Mouse (Mus musculus): ENCODE results near the gene Alg10b. TPM values are rescaled to one million over a fixed set of nuclear protein-coding genes. Genes with fewer than 3 reads are reported as not detected.
A peak's percentile ranks its signal among the peaks of the same experiment; 100 is the strongest.
"Not testable (repeated sequence)": the region's sequence is repeated elsewhere in the genome, so short reads cannot be mapped to it uniquely, and the experiment has no call there.

Alg10b gene
- 29.2 and 30.0 TPM in 2 replicates for polyA plus RNA-seq (2015; fragmentation: Nextera tagmentation; extraction: Ambion mirVana)

DNA sequence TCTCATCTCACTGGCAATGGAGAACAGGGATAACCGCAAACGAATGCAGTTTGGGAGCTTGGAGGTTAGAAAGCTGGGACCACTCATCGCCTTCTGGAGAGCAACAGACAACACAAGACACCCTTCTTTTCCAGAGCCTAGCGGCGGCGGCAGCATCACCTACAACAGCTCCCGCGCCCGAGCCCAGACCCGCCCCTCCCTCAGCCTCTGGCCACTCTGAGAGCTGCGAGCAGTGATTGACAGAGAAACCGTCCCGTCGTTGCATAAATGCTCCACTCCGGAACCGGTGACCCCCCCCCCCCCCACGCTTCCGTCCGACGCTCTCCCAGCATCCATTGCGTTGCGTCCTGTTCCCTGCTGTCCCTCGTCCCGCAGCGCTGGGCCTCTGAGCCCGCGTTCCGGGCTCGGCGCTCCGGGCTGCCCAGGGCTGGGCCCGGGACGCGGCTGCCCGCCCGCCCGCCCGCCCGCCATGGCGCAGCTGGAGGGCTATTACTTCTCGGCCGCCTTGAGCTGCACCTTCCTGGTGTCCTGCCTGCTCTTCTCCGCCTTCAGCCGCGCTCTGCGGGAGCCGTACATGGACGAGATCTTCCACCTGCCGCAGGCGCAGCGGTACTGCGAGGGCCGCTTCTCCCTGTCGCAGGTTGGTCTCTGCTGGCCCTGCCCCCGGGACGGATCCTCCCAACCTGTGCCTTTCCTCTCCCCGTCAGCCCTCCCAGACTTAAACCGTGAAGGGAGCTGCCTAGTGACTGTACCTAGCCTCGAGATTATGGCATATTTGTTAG, at the start of gene Alg10b:
Gene Alg10b, plus strand, starts transcription at position 343 of the 782 bp plus-strand sequence.
- peaks cover 9% of the 10 kb centered on the region for H3K36me3 ChIP-seq
- no peaks in the 10 kb centered on the region for H3K27me3 ChIP-seq (replicated peaks)
- H3K27ac ChIP-seq = peak within 1 kb of the TSS; percentile 89
- H3K9ac ChIP-seq = peak within 1 kb of the TSS; percentile 95
- H3K4me3 ChIP-seq (replicated peaks) = peak within 1 kb of the TSS; percentile 76
- no peaks in the 10 kb centered on the region for H3K9me3 ChIP-seq
- WGBS = under 1% methylated on average over 53 of the region's 59 CpGs
- no peaks in the 10 kb centered on the region for H3K4me1 ChIP-seq (replicated peaks)
- peak; percentile 100 for ATAC-seq
- H3K4me2 ChIP-seq (replicated peaks) = peak within 1 kb of the TSS; percentile 68

DNA sequence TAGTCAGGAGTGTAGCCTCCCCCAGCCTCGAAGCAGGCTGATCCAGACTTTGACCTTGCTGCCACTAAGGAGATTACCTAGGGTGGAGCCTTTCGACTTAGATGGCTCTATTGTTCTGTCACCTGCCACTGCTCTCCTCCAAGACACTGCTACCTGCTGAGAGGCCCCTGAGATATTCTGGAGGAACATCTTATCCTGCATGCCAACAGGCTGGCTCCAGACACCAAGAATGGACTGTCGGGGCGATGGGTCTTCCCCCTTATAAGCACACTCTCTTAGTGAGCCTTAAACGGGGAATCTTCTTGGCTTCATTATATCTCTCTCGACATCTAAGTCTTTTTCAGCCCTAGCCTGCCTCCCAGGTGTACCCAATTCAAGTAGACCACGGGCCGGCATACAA, 41.0 kb upstream of the Alg10b start:
- not testable (repeated sequence) for H3K4me1 ChIP-seq (replicated peaks); H3K4me2 ChIP-seq (replicated peaks); H3K36me3 ChIP-seq; H3K9ac ChIP-seq; H3K27ac ChIP-seq; H3K27me3 ChIP-seq (replicated peaks); H3K4me3 ChIP-seq (replicated peaks); H3K9me3 ChIP-seq
- ATAC-seq = peak; percentile 67
- 66% methylated on average over 8 of the region's 8 CpGs for whole genome bisulfite sequencing

DNA sequence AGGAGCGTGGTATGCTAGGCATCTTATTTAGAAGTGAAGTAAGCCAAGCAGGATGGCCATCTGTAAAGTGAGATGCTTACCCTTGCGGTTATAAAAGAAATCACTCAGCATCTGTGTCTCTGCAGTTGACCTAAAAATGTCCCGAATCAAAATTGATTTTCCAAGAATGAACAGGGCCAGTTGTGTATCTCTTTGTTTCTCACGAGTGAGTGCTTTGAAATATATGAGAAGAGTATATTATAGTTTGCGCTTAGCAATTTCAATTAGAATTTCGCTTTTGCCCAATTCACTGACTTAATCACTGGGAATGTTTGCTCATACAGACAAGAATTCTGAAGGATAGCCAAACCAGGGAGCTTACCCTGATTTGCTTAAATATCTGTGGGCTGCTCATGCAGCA, 40.6 kb upstream of the Alg10b start:
- Histone ChIP-seq H3K27ac (no peak overlapping the region), H3K36me3 (no peaks in the 10 kb centered on the region), H3K4me3 (replicated peaks) (no peak overlapping the region), H3K27me3 (replicated peaks) (no peaks in the 10 kb centered on the region), H3K9me3 (no peaks in the 10 kb centered on the region), H3K4me2 (replicated peaks) (no peak overlapping the region), H3K4me1 (replicated peaks) (no peaks in the 10 kb centered on the region), H3K9ac (no peak overlapping the region)
- 84% methylated on average over 6 of the region's 6 CpGs for WGBS
- no peak for ATAC-seq

DNA sequence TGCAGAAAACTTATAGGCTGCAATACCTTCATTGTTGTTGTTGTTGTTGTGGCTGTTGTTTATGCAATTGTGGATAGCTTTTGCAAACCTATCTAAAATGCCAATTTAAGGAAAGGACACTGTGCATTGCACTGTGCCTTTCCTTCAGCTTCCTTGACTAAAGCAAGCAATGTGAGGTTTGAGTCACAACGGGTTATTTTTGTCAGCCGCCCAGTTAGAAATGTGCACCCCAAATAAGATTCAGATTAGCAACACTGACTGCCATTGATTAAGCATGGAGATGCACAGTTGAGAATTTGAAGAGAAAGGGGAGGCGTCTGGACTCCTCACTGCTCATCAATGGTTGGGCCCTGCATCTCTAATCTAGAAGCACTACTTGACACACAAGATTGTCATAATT, 39.4 kb upstream of the Alg10b start:
- Histone ChIP-seq H3K9me3 (no peaks in the 10 kb centered on the region), H3K27ac (no peak overlapping the region), H3K9ac (no peak overlapping the region), H3K4me2 (replicated peaks) (no peak overlapping the region), H3K4me3 (replicated peaks) (no peak overlapping the region), H3K4me1 (replicated peaks) (no peaks in the 10 kb centered on the region), H3K27me3 (replicated peaks) (no peaks in the 10 kb centered on the region), H3K36me3 (no peaks in the 10 kb centered on the region)
- WGBS = 96% methylated on average over 3 of the region's 3 CpGs
- no peak for ATAC-seq

DNA sequence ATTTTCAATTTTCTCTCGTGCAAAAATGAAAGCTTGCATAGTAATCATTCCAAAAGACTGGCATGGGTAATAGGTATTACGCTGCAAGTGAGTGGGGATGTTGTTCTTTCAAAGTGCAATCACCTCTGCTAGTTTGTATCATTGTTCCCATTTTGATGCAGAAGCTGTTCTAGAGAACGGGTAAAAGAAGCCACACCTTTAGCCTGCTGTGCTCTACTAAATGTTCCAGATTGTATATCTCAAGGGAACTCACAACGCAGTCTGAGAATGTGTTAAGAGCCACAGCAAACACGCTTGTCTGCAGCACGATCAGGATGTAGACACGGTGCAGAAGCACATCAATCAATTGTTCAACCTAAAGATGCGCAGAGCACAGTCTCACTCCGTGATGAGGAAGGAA, 34.6 kb upstream of the Alg10b start:
- Histone ChIP-seq H3K9me3 (no peaks in the 10 kb centered on the region), H3K9ac (no peak overlapping the region), H3K27ac (no peak overlapping the region), H3K27me3 (replicated peaks) (no peaks in the 10 kb centered on the region), H3K36me3 (no peaks in the 10 kb centered on the region), H3K4me2 (replicated peaks) (no peak overlapping the region), H3K4me1 (replicated peaks) (no peaks in the 10 kb centered on the region), H3K4me3 (replicated peaks) (no peak overlapping the region)
- WGBS = 64% methylated on average over 9 of the region's 9 CpGs
- ATAC-seq = no peak

DNA sequence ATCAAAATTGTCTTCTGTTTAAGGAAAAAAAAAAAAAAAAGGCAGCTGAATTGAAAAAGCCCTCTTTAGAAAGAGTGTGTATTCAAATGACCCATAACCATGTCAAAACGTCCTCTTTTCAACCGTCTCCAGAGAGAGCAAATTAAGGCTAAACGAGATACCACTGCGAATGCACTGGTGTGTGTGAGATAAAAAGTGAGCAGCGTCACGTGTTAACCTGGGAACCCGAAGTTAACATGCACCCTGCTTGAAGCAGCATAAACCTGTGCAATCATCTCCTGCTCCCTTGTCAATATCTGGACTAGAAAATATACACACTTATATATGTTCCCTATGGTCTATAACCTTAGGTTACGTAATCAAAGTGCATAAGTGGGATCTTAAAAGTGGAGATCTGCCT, 10.2 kb upstream of the Alg10b start:
- Histone ChIP-seq H3K9ac (no peak overlapping the region), H3K4me3 (replicated peaks) (no peak overlapping the region), H3K36me3 (no peaks in the 10 kb centered on the region), H3K27me3 (replicated peaks) (no peaks in the 10 kb centered on the region), H3K27ac (no peak overlapping the region), H3K4me1 (replicated peaks) (no peaks in the 10 kb centered on the region), H3K4me2 (replicated peaks) (no peak overlapping the region), H3K9me3 (no peaks in the 10 kb centered on the region)
- WGBS = 82% methylated on average over 8 of the region's 8 CpGs
- no peak for ATAC-seq

DNA sequence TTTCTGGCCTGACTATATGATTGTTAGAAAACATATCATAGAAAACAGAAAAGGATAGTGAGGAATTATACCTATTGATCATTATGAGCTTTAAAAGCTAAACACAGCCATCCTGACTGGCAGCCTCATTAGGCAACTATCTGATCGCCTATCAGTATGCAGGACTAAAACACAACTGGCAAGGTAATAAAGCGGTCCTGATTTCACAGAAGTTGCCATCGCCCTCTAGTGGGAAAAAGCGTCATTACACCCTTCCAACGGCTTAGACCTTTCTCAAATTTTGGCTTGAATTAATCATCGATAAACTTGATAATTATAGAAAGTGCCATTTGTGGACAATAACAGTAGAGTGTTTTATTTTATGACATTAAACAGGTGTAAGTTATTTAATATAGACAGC, 9.2 kb upstream of the Alg10b start:
- ATAC-seq = peak; percentile 47; the same call in 1 of the 2 replicates
- Histone ChIP-seq H3K36me3 (no peaks in the 10 kb centered on the region), H3K4me2 (replicated peaks) (no peak overlapping the region), H3K9me3 (no peaks in the 10 kb centered on the region), H3K27ac (no peak overlapping the region), H3K4me1 (replicated peaks) (no peaks in the 10 kb centered on the region), H3K4me3 (replicated peaks) (no peak overlapping the region), H3K9ac (no peak overlapping the region), H3K27me3 (replicated peaks) (no peaks in the 10 kb centered on the region)
- 14% methylated on average over 6 of the region's 6 CpGs for WGBS

DNA sequence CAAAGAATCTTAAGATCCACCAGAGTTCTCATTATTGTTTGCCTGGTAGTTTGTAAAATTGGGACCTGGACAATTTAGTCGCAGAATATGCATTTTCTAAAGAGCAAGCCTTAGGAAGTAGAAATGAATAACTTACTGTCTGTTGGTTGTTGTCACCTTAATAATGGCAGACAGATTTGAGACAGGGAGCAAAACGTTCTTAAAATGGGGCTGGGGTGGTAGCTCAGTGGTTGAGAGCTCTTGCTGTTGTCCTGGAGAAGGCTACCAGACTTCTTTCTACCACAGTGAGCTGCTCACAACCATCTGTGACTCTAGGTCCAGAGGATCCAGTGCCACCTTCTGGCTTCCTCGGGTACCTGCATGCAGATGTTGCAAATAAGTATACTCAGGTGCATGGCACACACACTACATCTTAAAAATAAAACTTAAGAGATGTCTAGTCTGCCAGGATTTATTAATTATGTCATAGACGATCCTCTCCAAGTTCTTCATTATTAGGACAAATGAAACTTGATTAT, 1.0 kb downstream of the Alg10b start:
- H3K27me3 ChIP-seq (replicated peaks) = no peaks in the 10 kb centered on the region
- H3K9me3 ChIP-seq = no peaks in the 10 kb centered on the region
- no peaks in the 10 kb centered on the region for H3K4me1 ChIP-seq (replicated peaks)
- peaks cover 15% of the 10 kb centered on the region for H3K36me3 ChIP-seq
- H3K9ac ChIP-seq = no peak overlapping the region
- peak overlapping the region; percentile 68 for H3K4me2 ChIP-seq (replicated peaks)
- no peak overlapping the region for H3K27ac ChIP-seq
- WGBS = 56% methylated on average over 4 of the region's 4 CpGs
- ATAC-seq = no peak
- H3K4me3 ChIP-seq (replicated peaks) = peak overlapping the region; percentile 76

DNA sequence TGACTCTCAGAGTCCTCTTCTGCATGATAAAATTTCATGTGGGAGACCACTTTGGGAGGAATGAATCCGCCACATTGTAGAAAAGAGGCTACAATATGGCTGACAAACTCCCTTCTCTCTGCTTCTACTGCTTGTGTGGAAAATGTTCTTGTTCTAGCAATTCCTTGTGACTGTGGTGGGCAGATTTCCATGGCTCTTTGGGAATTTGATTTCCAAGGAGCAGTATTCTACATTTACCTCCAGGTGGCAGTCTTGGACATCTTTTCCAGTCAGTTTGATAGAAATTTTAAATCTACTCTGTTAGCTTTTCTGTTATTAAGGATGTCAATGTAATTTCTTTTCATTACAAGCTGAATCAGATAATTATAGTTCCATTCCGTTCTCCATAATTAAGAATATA, 13.5 kb downstream of the Alg10b start:
- Histone ChIP-seq H3K9ac (no peak overlapping the region), H3K27me3 (replicated peaks) (no peaks in the 10 kb centered on the region), H3K27ac (no peak overlapping the region), H3K9me3 (no peaks in the 10 kb centered on the region), H3K36me3 (no peaks in the 10 kb centered on the region), H3K4me3 (replicated peaks) (no peak overlapping the region), H3K4me1 (replicated peaks) (no peaks in the 10 kb centered on the region), H3K4me2 (replicated peaks) (no peak overlapping the region)
- 53% methylated on average over 2 of the region's 2 CpGs for WGBS
- no peak for ATAC-seq

DNA sequence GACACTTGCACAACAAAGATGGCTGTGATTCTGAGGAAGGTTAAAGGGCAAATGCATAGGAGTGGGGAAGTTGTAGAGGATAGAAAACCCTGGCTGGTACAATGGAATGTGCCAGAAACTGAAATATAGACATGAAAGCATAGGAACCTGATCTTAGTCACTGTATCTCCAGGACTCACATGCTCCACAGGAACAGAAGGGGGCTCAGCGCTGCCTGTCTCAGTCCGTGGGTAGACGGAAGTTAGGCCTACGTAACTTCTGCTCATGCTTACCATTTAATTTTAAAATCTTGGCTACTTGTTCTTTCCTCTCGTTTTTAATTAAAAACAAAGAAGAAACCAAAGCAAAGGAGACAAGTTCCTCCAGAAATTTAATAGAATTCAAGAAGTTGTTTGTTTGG, 20.0 kb downstream of the Alg10b start:
- Histone ChIP-seq H3K27ac (no peak overlapping the region), H3K4me3 (replicated peaks) (no peak overlapping the region), H3K9ac (no peak overlapping the region), H3K4me1 (replicated peaks) (no peaks in the 10 kb centered on the region), H3K4me2 (replicated peaks) (no peak overlapping the region), H3K36me3 (no peaks in the 10 kb centered on the region), H3K9me3 (no peaks in the 10 kb centered on the region), H3K27me3 (replicated peaks) (no peaks in the 10 kb centered on the region)
- 87% methylated on average over 5 of the region's 5 CpGs for WGBS
- ATAC-seq = no peak

DNA sequence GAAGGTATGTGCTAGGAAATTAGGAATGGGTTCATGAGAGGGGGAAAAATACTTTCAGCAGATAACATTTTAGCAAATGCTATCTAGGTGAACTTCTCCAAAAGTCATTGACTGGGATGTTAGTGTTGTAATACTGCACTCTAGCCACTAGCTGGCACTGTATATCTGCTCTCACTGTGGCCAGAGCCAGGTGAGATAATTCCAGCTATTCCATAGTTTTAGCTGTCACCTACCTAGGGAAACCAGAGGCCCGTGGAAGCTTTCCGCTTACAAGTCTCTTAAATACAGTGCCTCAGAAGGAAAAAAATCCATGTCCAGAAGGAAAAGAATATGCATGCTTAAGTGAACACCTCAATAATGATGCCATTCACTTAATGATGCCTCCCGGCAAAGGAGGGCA, 25.6 kb downstream of the Alg10b start:
- no peaks in the 10 kb centered on the region for H3K9me3 ChIP-seq
- no peaks in the 10 kb centered on the region for H3K36me3 ChIP-seq
- no peak overlapping the region for H3K4me3 ChIP-seq (replicated peaks)
- 48% methylated on average over 3 of the region's 3 CpGs for WGBS
- H3K27ac ChIP-seq = no peak overlapping the region
- H3K4me1 ChIP-seq (replicated peaks) = no peaks in the 10 kb centered on the region
- no peak; the same call in 1 of the 2 replicates for ATAC-seq
- H3K4me2 ChIP-seq (replicated peaks) = no peak overlapping the region
- H3K9ac ChIP-seq = no peak overlapping the region
- no peaks in the 10 kb centered on the region for H3K27me3 ChIP-seq (replicated peaks)

DNA sequence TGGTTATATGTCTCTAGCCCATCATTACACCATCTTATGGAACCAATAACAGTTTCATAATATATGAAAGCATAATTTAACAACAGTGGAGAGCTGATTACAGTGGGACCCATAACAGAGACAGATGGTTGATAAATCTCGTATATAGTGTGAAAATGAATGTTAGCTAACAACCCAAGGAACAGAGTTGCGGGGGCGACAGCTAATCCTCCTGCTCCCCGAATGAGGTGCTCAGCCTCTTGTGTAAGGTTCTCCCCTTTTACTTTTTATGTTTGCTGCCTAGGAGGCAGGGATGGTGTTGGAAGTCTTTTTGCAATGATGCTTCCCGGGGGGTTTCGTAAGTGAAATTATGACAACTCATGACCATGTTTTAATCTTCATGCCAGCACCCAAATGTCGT, 58.8 kb downstream of the Alg10b start:
- Histone ChIP-seq H3K9ac (no peak overlapping the region), H3K9me3 (no peaks in the 10 kb centered on the region), H3K4me2 (replicated peaks) (no peak overlapping the region), H3K4me1 (replicated peaks) (no peaks in the 10 kb centered on the region), H3K27me3 (replicated peaks) (no peaks in the 10 kb centered on the region), H3K36me3 (no peaks in the 10 kb centered on the region), H3K4me3 (replicated peaks) (no peak overlapping the region), H3K27ac (no peak overlapping the region)
- no peak for ATAC-seq
- 88% methylated on average over 7 of the region's 7 CpGs for WGBS
